Mouse (Mus musculus): Measurements from ENCODE around the gene Ppp1r14c.

DNA sequence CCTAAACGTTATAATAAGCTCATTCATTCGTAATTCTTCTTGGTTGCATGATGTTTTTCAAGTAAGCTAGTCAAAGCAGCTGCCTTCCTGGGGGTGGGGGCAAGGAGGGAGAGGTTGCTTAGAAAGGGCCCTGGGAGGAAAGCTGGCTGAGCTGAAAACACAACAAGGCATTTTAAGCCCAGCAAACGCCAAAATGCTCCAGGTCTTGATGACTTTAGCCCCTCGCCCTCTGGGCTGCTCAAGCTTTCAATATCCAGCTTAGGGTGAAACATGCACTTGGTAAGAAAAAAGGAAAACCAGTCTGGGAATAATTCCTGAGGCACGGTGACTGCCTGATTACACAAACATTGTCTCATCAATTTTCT, 204 bp upstream of the Ppp1r14c start:
- TF ChIP-seq CTCF (IDR thresholded peaks at IDR 0.05; ENCODE audit: low read depth) (no peak), EP300 (IDR thresholded peaks at IDR 0.05; ENCODE audit: low read depth) (no peak)

All from liver, postnatal 0 days (tissue).